Mouse (Mus musculus): ENCODE measurements around the gene Foxc2.
"Not testable (repeated sequence)": the region's sequence is repeated elsewhere in the genome, so short reads cannot be mapped to it uniquely, and the experiment has no call there.

The Foxc2 gene

GRCm38 (mm10) chr8:121119635-121120455 lies 3.9 kb downstream of the Foxc2 start:
- DNase-seq = no peak

- DNase-seq = no peak
These were observed 4.8 kb downstream of the Foxc2 start for GRCm38 (mm10) chr8:121120456-121121419.

- DNase-seq = no peak
These were observed 5.7 kb downstream of the Foxc2 start for GRCm38 (mm10) chr8:121121704-121122103.

GRCm38 (mm10) chr8:121122368-121122767 lies 6.4 kb downstream of the Foxc2 start:
- no peak for DNase-seq

GRCm38 (mm10) chr8:121123113-121123512 lies 7.1 kb downstream of the Foxc2 start:
- no peak for DNase-seq

- DNase-seq = no peak
These were observed 8.7 kb downstream of the Foxc2 start for GRCm38 (mm10) chr8:121124547-121125239.

- DNase-seq = no peak
These were observed 9.4 kb downstream of the Foxc2 start for GRCm38 (mm10) chr8:121125311-121125876.

GRCm38 (mm10) chr8:121126191-121126590 lies 10.2 kb downstream of the Foxc2 start:
- no peak for DNase-seq

- no peak for DNase-seq
These were observed 10.7 kb downstream of the Foxc2 start for GRCm38 (mm10) chr8:121126694-121127093.

- no peak for DNase-seq
These were observed 11.3 kb downstream of the Foxc2 start for GRCm38 (mm10) chr8:121127291-121127701.

- no peak for DNase-seq
These were observed 11.9 kb downstream of the Foxc2 start, which contains the start of gene Foxl1 for GRCm38 (mm10) chr8:121127756-121128375. Gene Foxl1 (plus strand): TSS chr8:121127940.

GRCm38 (mm10) chr8:121128531-121129264 lies 12.7 kb downstream of the Foxc2 start:
- DNase-seq = no peak

- DNase-seq = no peak
These were observed 13.4 kb downstream of the Foxc2 start for GRCm38 (mm10) chr8:121129265-121129940.

GRCm38 (mm10) chr8:121130522-121130921 lies 14.6 kb downstream of the Foxc2 start:
- no peak for DNase-seq

- DNase-seq = no peak
These were observed 17.1 kb downstream of the Foxc2 start for GRCm38 (mm10) chr8:121132961-121133513.

GRCm38 (mm10) chr8:121134102-121134501 lies 18.1 kb downstream of the Foxc2 start:
- no peak for DNase-seq

GRCm38 (mm10) chr8:121134512-121134911 lies 18.5 kb downstream of the Foxc2 start:
- DNase-seq = no peak

- DNase-seq = no peak
These were observed 20.9 kb downstream of the Foxc2 start for GRCm38 (mm10) chr8:121136856-121137255.

GRCm38 (mm10) chr8:121145457-121146134 lies 29.6 kb downstream of the Foxc2 start:
- not testable (repeated sequence) for DNase-seq

GRCm38 (mm10) chr8:121148573-121149083 lies 32.7 kb downstream of the Foxc2 start:
- no peak for DNase-seq

Measured in cerebellum, adult 8-10 months (tissue).